Mouse (Mus musculus): Measurements from ENCODE around the gene Apof. TPM values are rescaled to one million over a fixed set of nuclear protein-coding genes. Genes with fewer than 3 reads are reported as not detected.
"Not testable (repeated sequence)": the region's sequence is repeated elsewhere in the genome, so short reads cannot be mapped to it uniquely, and the experiment has no call there.

Apof gene
- polyA plus RNA-seq, 1 experiment from 2014 or later: not detected

DNA sequence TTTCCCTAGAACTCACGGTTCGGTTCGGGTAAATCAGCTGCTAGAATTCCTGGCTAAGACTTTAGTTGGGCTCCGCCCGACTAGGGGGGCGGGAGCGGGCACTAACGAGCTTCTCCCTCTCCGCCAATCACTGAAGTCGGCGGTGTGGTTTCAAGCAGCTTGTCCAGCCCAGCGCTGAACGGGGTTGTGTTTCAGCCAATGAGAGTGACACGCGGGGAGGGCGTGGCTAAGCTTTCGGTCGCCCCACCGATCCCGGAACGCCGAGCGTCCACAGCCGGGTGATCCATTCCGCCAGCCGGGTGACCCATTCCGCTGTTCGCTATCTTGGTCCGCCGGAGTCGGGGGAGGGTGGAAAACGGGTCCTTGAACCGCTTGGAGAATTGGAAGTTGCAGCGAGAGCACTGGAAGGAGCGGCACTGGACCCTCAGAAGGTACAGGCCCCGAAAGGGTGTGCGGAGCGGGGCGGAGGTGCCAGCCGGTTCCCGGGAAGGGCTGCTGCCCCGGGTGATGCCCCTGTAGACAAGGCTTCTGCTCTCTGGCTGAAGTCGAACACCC is 1.9 kb downstream of the Apof start, which contains the start of gene Stat2:
Stat2 (plus strand) TSS at position 273 of the 555 bp plus-strand sequence.
- peak within 1 kb of the TSS; percentile 31; the same call in 1 of the 2 replicates for H3K27ac ChIP-seq (ENCODE audit: low read depth, low read length)
- no peaks in the 10 kb centered on the region for H3K36me3 ChIP-seq (ENCODE audit: control insufficient read depth, insufficient read depth, low read length)
- H3K9ac ChIP-seq (ENCODE audit: low read length): peak within 1 kb of the TSS; percentile 63
- H3K27me3 ChIP-seq (ENCODE audit: control insufficient read depth, insufficient read depth, low read length): no peaks in the 10 kb centered on the region
- peak; percentile 99 for DNase-seq (ENCODE audit: low spot score, missing footprints)
- under 1% methylated on average over 43 of the region's 43 CpGs for WGBS
- peak within 1 kb of the TSS; percentile 48 for H3K4me3 ChIP-seq (ENCODE audit: low read depth, low read length)
- peaks cover 3% of the 10 kb centered on the region; the same call in 1 of the 2 replicates for H3K4me1 ChIP-seq (ENCODE audit: control insufficient read depth, insufficient read depth, low read length)
- peak within 1 kb of the TSS; percentile 69 for H3K4me2 ChIP-seq
- ATAC-seq (ENCODE audit: low FRiP score): peak; percentile 99
- no peaks in the 10 kb centered on the region for H3K9me3 ChIP-seq (ENCODE audit: control insufficient read depth, low read length)

DNA sequence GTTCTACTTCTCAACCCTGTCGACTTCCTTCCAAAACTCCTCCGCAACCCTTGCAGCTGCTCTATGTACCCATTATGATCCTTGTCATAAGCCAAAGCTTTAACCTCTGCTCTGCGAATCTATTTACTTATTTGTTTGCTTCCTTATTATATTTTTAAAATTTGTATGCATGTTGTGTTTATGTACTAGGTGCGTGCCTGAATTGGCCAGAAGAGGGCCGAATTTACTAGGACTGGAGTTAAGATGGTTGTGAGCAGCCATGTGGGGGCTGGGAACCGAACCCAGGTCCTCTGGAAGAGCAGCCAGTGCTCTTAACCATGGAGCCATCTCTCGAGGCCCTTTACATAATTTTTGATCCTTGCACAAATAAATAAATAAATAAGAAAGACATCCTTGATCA is 2.4 kb downstream of the Apof start:
- no peak for DNase-seq (ENCODE audit: low spot score, missing footprints)
- Histone ChIP-seq H3K27ac (ENCODE audit: low read depth, low read length) (no peak overlapping the region), H3K9ac (ENCODE audit: low read length) (peak overlapping the region; percentile 63), H3K9me3 (ENCODE audit: control insufficient read depth, low read length) (no peaks in the 10 kb centered on the region), H3K4me1 (ENCODE audit: control insufficient read depth, insufficient read depth, low read length) (peaks cover 3% of the 10 kb centered on the region; the same call in 1 of the 2 replicates), H3K4me2 (peak overlapping the region; percentile 69), H3K4me3 (ENCODE audit: low read depth, low read length) (peak overlapping the region; percentile 48), H3K36me3 (ENCODE audit: control insufficient read depth, insufficient read depth, low read length) (no peaks in the 10 kb centered on the region), H3K27me3 (ENCODE audit: control insufficient read depth, insufficient read depth, low read length) (no peaks in the 10 kb centered on the region)
- 43% methylated on average over 7 of the region's 7 CpGs for WGBS
- no peak for ATAC-seq (ENCODE audit: low FRiP score)

DNA sequence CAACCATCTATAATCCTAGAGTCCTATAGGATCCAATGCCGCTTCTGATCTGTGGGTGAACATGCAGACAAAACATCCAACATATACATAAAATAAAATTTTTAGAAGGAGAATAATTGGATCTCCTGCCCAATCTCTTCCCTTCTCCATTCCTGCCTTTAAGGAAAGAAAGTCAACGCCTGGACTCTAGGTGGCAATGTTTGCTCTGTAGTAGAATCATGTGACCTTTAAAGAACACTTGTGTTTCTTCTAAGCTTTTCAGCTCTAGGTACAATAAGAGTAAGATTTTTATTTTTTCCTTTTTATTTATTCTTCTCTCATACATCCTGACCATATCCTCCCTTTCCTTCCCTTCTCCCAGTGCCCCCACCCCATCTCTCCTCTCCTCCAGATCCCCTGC is 3.4 kb downstream of the Apof start:
- H3K9ac ChIP-seq (ENCODE audit: low read length): no peak overlapping the region
- H3K4me3 ChIP-seq (ENCODE audit: low read depth, low read length): no peak overlapping the region
- no peak for DNase-seq (ENCODE audit: low spot score, missing footprints)
- H3K27me3 ChIP-seq (ENCODE audit: control insufficient read depth, insufficient read depth, low read length): no peaks in the 10 kb centered on the region
- H3K27ac ChIP-seq (ENCODE audit: low read depth, low read length): no peak overlapping the region
- H3K4me1 ChIP-seq (ENCODE audit: control insufficient read depth, insufficient read depth, low read length): peaks cover 3% of the 10 kb centered on the region; the same call in 1 of the 2 replicates
- no peak overlapping the region for H3K4me2 ChIP-seq
- H3K36me3 ChIP-seq (ENCODE audit: control insufficient read depth, insufficient read depth, low read length): no peaks in the 10 kb centered on the region
- no peaks in the 10 kb centered on the region for H3K9me3 ChIP-seq (ENCODE audit: control insufficient read depth, low read length)
- ATAC-seq (ENCODE audit: low FRiP score): no peak
- 72% methylated on average over 2 of the region's 2 CpGs for WGBS

DNA sequence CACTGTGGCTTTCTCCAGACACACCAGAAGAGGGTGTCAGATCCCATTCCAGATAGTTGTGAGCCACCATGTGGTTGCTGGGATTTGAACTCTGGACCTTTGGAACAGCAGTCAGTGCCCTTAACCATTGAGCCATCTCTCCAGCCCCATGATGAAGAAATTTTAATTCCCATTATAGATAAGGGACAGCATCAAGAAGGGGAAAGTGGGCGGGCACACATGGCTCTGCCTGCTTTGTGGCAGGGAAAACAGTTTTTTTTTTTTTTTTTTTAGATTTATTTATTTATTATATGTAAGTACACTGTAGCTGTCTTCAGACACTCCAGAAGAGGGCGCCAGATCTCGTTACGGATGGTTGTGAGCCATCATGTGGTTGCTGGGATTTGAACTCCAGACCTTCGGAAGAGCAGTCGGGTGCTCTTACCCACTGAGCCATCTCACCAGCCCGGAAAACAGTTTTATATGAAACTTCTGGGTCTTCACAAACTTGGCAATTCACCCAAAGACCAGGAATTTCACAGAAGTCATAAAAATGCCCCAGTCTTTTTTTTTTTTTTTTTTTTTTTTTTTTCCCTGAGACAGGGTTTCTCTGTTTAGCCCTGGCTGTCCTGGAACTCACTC is 4.5 kb downstream of the Apof start:
- ATAC-seq (ENCODE audit: low FRiP score); H3K27ac ChIP-seq (ENCODE audit: low read depth, low read length); H3K9ac ChIP-seq (ENCODE audit: low read length); H3K4me2 ChIP-seq; H3K4me1 ChIP-seq (ENCODE audit: control insufficient read depth, insufficient read depth, low read length); DNase-seq (ENCODE audit: low spot score, missing footprints); H3K9me3 ChIP-seq (ENCODE audit: control insufficient read depth, low read length); H3K4me3 ChIP-seq (ENCODE audit: low read depth, low read length); H3K36me3 ChIP-seq (ENCODE audit: control insufficient read depth, insufficient read depth, low read length); H3K27me3 ChIP-seq (ENCODE audit: control insufficient read depth, insufficient read depth, low read length): not testable (repeated sequence)
- 94% methylated on average over 4 of the region's 7 CpGs for WGBS

DNA sequence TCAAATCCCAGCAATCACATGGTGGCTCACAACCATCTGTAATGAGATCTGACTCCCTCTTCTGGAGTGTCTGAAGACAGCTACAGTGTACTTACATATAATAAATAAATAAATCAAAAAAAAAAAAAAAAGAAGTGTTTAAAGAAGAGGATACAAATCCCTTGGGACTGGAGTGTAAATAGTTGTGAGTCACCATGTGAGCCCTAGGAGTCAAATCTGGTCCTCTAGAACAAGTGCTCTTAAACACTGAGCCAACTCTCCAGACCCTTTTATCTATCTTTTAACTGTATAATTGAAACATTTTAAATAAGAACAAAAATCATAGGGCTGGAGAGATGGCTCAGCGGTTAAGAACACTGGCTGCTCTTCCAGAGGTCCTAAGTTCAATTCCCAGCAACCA is 6.9 kb downstream of the Apof start:
- not testable (repeated sequence) for H3K27ac ChIP-seq (ENCODE audit: low read depth, low read length); H3K9ac ChIP-seq (ENCODE audit: low read length); H3K4me2 ChIP-seq; H3K36me3 ChIP-seq (ENCODE audit: control insufficient read depth, insufficient read depth, low read length); DNase-seq (ENCODE audit: low spot score, missing footprints); H3K4me1 ChIP-seq (ENCODE audit: control insufficient read depth, insufficient read depth, low read length); H3K4me3 ChIP-seq (ENCODE audit: low read depth, low read length); H3K9me3 ChIP-seq (ENCODE audit: control insufficient read depth, low read length); H3K27me3 ChIP-seq (ENCODE audit: control insufficient read depth, insufficient read depth, low read length); ATAC-seq (ENCODE audit: low FRiP score)
- 100% methylated on average over 1 of the region's 1 CpGs for WGBS

DNA sequence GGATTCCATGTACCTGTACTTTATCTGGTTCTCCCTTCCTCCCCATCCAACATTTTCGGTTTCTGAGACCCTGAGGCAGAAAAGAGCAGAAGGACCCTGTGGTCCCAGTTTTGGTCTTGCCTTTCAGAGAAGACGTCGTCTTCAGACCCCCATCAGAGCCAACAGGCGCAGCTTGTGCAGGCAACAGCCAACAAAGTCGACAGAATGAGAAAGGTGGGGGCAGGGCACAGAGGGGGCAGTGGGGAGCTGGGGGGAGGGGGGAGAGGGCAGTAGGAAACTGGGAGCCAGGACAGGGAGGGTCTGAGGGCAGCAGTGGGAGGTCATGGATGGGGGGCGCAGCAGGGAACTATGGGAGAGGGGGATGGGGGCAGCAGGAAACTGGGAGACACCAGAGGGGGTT is 9.7 kb downstream of the Apof start:
- WGBS: 60% methylated on average over 6 of the region's 6 CpGs
- ATAC-seq (ENCODE audit: low FRiP score) (no peak), DNase-seq (ENCODE audit: low spot score, missing footprints) (no peak)
- H3K4me1 ChIP-seq (ENCODE audit: control insufficient read depth, insufficient read depth, low read length): no peaks in the 10 kb centered on the region
- H3K27me3 ChIP-seq (ENCODE audit: control insufficient read depth, insufficient read depth, low read length): no peaks in the 10 kb centered on the region
- no peak overlapping the region for H3K27ac ChIP-seq (ENCODE audit: low read depth, low read length)
- no peak overlapping the region for H3K9ac ChIP-seq (ENCODE audit: low read length)
- no peaks in the 10 kb centered on the region for H3K9me3 ChIP-seq (ENCODE audit: control insufficient read depth, low read length)
- no peak overlapping the region for H3K4me3 ChIP-seq (ENCODE audit: low read depth, low read length)
- peaks cover 5% of the 10 kb centered on the region; the same call in 1 of the 2 replicates for H3K36me3 ChIP-seq (ENCODE audit: control insufficient read depth, insufficient read depth, low read length)
- no peak overlapping the region for H3K4me2 ChIP-seq

DNA sequence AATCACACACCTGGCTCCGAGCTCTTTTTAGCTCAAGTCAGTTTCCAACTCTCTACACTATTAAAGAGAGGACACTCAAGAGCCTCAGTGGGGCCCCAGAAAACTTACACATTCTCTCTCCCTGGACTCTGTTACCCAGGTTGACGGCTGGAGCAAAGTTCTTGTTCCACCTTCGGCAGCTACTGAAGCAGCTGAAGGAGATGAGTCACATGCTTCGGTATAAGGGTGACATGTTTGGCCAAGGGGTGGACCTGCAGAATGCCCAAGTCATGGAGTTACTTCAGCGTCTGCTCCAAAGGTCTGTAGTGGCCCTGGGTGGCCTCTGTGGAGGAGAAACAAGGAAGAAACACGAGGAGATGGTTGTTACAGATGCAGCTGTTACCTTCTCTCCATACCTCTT is 12.5 kb downstream of the Apof start:
- no peaks in the 10 kb centered on the region for H3K9me3 ChIP-seq (ENCODE audit: control insufficient read depth, low read length)
- 87% methylated on average over 6 of the region's 6 CpGs for WGBS
- no peaks in the 10 kb centered on the region for H3K4me1 ChIP-seq (ENCODE audit: control insufficient read depth, insufficient read depth, low read length)
- H3K27me3 ChIP-seq (ENCODE audit: control insufficient read depth, insufficient read depth, low read length): no peaks in the 10 kb centered on the region
- H3K4me3 ChIP-seq (ENCODE audit: low read depth, low read length): no peak overlapping the region
- DNase-seq (ENCODE audit: low spot score, missing footprints) (no peak), ATAC-seq (ENCODE audit: low FRiP score) (no peak)
- H3K27ac ChIP-seq (ENCODE audit: low read depth, low read length): no peak overlapping the region
- peaks cover 11% of the 10 kb centered on the region; the same call in 1 of the 2 replicates for H3K36me3 ChIP-seq (ENCODE audit: control insufficient read depth, insufficient read depth, low read length)
- H3K4me2 ChIP-seq: no peak overlapping the region
- H3K9ac ChIP-seq (ENCODE audit: low read length): no peak overlapping the region

DNA sequence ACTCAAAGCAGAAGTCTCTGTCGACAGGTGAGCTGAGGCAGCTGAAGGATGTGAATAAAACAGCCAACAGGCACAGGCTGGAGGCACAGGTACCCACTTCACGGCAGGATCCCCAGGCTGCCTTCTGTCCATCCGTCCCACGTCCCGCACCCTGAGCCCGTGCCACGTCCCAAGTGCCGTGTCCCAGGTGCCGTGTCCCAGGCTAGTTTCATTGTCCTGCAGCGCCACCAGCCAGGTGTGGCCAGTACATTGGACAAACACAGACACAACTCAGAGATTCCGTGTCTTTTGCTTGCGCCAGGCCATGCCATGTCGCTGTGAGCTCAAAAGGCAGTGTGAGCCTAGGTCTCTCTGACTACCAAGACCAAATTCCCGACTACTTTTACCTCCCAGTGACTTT is 13.2 kb downstream of the Apof start:
- no peak for DNase-seq (ENCODE audit: low spot score, missing footprints)
- no peak overlapping the region for H3K27ac ChIP-seq (ENCODE audit: low read depth, low read length)
- 92% methylated on average over 14 of the region's 14 CpGs for WGBS
- no peak overlapping the region for H3K4me3 ChIP-seq (ENCODE audit: low read depth, low read length)
- no peak overlapping the region for H3K9ac ChIP-seq (ENCODE audit: low read length)
- no peak overlapping the region for H3K4me2 ChIP-seq
- no peak for ATAC-seq (ENCODE audit: low FRiP score)
- H3K27me3 ChIP-seq (ENCODE audit: control insufficient read depth, insufficient read depth, low read length): no peaks in the 10 kb centered on the region
- H3K36me3 ChIP-seq (ENCODE audit: control insufficient read depth, insufficient read depth, low read length): peaks cover 14% of the 10 kb centered on the region; the same call in 1 of the 2 replicates
- no peaks in the 10 kb centered on the region for H3K4me1 ChIP-seq (ENCODE audit: control insufficient read depth, insufficient read depth, low read length)
- H3K9me3 ChIP-seq (ENCODE audit: control insufficient read depth, low read length): no peaks in the 10 kb centered on the region

DNA sequence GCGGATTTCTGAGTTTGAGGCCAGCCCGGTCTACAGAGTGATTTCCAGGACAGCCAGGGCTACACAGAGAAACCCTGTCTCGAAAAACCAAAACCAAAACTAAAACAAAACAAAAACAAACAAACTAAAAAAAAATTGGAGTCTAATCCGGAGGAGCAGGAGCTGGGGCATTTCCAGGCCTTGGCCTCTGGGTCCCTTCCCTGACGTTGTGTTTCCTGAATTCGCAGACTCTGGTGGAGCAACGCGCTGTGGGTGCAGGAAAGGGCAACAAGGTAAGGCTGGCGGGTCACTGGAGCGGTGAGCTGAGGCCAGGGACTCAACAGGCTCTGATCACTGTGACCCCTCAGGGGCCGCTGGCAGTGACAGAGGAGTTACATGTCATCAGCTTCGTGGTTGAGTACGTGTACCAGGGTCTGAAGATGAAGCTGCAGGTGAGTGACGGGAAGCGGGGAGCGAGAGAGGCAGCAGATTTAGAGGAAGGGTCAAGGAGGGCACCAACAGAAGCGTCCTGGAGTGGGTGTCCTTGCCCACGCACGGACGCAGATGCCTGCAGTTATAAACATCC is 14.5 kb downstream of the Apof start:
- Histone ChIP-seq H3K4me3 (ENCODE audit: low read depth, low read length) (no peak overlapping the region), H3K36me3 (ENCODE audit: control insufficient read depth, insufficient read depth, low read length) (peaks cover 14% of the 10 kb centered on the region; the same call in 1 of the 2 replicates), H3K9me3 (ENCODE audit: control insufficient read depth, low read length) (no peaks in the 10 kb centered on the region), H3K27ac (ENCODE audit: low read depth, low read length) (no peak overlapping the region), H3K27me3 (ENCODE audit: control insufficient read depth, insufficient read depth, low read length) (no peaks in the 10 kb centered on the region), H3K4me1 (ENCODE audit: control insufficient read depth, insufficient read depth, low read length) (no peaks in the 10 kb centered on the region), H3K4me2 (no peak overlapping the region), H3K9ac (ENCODE audit: low read length) (no peak overlapping the region)
- ATAC-seq (ENCODE audit: low FRiP score) (no peak), DNase-seq (ENCODE audit: low spot score, missing footprints) (no peak)
- 94% methylated on average over 20 of the region's 20 CpGs for WGBS
